Mouse (Mus musculus) neural tube, embryonic 13.5 days (tissue): ENCODE measurements at regions not wholly inside any gene's neighbourhood (a gene's known extent, or its start where the extent isn't known, plus 50 kb on each side); places are given as distances from the start of the nearest gene placed in this dataset.

Experiments
- ATAC-seq: fragments of 200-750 bp; cut with Nextera tagmentation; 2 replicates; pipeline ENCODE4 v1.8.0; 2017; ENCODE audit warnings: low read depth, mild to moderate bottlenecking, moderate TSS enrichment, moderate library complexity
- H3K27ac ChIP-seq: fragments of 300-500 bp; sonication (generic); replicated peaks from 2 replicates; pipeline ENCODE4 v1.5.1; 2015; ENCODE audit warnings: moderate library complexity, mild to moderate bottlenecking, inconsistent platforms
- H3K27me3 ChIP-seq: fragments of 300-500 bp; sonication (generic); 2 replicates; pipeline ENCODE4 v1.6.1; 2015; ENCODE audit warnings: mild to moderate bottlenecking, inconsistent platforms
- H3K36me3 ChIP-seq: fragments of 300-500 bp; sonication (generic); 2 replicates; pipeline ENCODE4 v1.6.1; 2015; ENCODE audit warnings: mild to moderate bottlenecking, inconsistent platforms
- H3K4me1 ChIP-seq: fragments of 300-500 bp; sonication (generic); replicated peaks from 2 replicates; pipeline ENCODE4 v1.6.1; 2015; ENCODE audit warnings: inconsistent platforms
- H3K4me2 ChIP-seq: fragments of 300-500 bp; sonication (generic); 2 replicates; pipeline ENCODE4 v1.6.1; 2015; ENCODE audit warnings: inconsistent platforms, mild to moderate bottlenecking, moderate library complexity
- H3K4me3 ChIP-seq: fragments of 300-500 bp; sonication (generic); 2 replicates; pipeline ENCODE4 v1.5.1; 2015; ENCODE audit warnings: mild to moderate bottlenecking, inconsistent platforms
- H3K9ac ChIP-seq: fragments of 300-500 bp; sonication (generic); 2 replicates; pipeline ENCODE4 v1.6.1; 2015; ENCODE audit warnings: moderate library complexity, mild to moderate bottlenecking, inconsistent platforms
- H3K9me3 ChIP-seq: fragments of 300-500 bp; sonication (generic); 2 replicates; pipeline ENCODE4 v1.6.1; 2016; ENCODE audit warnings: inconsistent platforms
- WGBS: fragments of 180-500 bp; shearing (Covaris S2); methylation state at CpG from one replicate; pipeline ENCODE4 v1.1.7; 2015; 5-methylcytosine and 5-hydroxymethylcytosine counted together

GRCm38 (mm10) chr9:23651300-23651699 is 428.4 kb downstream of the Bmper start:
- WGBS, result 85% methylated on average over 2 of the region's 2 CpGs
- no peak for ATAC-seq

GRCm38 (mm10) chr9:23653086-23653485 is 430.2 kb downstream of the Bmper start:
- H3K4me1 ChIP-seq, result no peaks in the 10 kb centered on the region
- no peaks in the 10 kb centered on the region for H3K27me3 ChIP-seq
- H3K4me3 ChIP-seq, result no peak overlapping the region
- no peaks in the 10 kb centered on the region for H3K36me3 ChIP-seq
- H3K9ac ChIP-seq, result no peak overlapping the region
- ATAC-seq, result no peak
- H3K4me2 ChIP-seq, result no peak overlapping the region
- H3K27ac ChIP-seq, result no peak overlapping the region
- 83% methylated on average over 2 of the region's 2 CpGs for WGBS
- H3K9me3 ChIP-seq, result no peaks in the 10 kb centered on the region

More at GRCm38 (mm10) chr9:23651300-23651699, 428.4 kb downstream of the Bmper start:
- Histone ChIP-seq H3K27ac (no peak overlapping the region), H3K4me1 (no peaks in the 10 kb centered on the region), H3K9me3 (no peaks in the 10 kb centered on the region), H3K4me3 (no peak overlapping the region), H3K4me2 (no peak overlapping the region), H3K36me3 (no peaks in the 10 kb centered on the region), H3K9ac (no peak overlapping the region), H3K27me3 (no peaks in the 10 kb centered on the region)

DNA sequence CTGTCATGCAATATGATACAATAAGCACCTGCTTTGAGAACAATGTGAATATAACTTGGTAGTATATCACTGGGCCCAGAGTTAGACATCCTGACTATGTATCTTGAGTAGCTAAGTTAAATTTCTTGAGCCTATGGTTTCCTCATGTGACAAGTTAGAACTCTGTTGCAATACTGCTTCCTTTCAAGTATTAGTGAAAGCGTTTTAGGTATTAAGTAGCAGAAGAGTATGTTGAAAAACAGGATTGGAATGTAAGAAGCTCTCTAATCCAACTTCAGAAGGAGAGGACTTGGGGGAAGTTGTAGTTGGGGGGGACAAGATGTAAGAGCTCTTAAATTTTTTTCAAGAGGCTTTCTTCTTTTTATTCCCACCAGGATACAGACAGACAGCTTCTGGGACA is 431.9 kb downstream of the Bmper start:
- H3K4me1 ChIP-seq, result no peaks in the 10 kb centered on the region
- no peak overlapping the region for H3K9ac ChIP-seq
- ATAC-seq, result no peak
- no peaks in the 10 kb centered on the region for H3K27me3 ChIP-seq
- no peak overlapping the region for H3K4me2 ChIP-seq
- H3K9me3 ChIP-seq, result no peaks in the 10 kb centered on the region
- WGBS, result 88% methylated on average over 1 of the region's 1 CpGs
- no peak overlapping the region for H3K4me3 ChIP-seq
- no peak overlapping the region for H3K27ac ChIP-seq
- H3K36me3 ChIP-seq, result no peaks in the 10 kb centered on the region

- H3K27me3 ChIP-seq, result no peaks in the 10 kb centered on the region
- no peaks in the 10 kb centered on the region for H3K36me3 ChIP-seq
- H3K4me3 ChIP-seq, result no peak overlapping the region
- H3K9ac ChIP-seq, result no peak overlapping the region
- no peak for ATAC-seq
- 0 out of 2 replicates have a peak, but pooled peaks cover 4% of the 10 kb centered on the region for H3K4me1 ChIP-seq
- no peak overlapping the region for H3K27ac ChIP-seq
- no peak overlapping the region for H3K4me2 ChIP-seq
- no peaks in the 10 kb centered on the region for H3K9me3 ChIP-seq
Observed at GRCm38 (mm10) chr9:23665960-23666359, 431.8 kb upstream of the Npsr1 start.

GRCm38 (mm10) chr9:23669230-23669629 is 428.6 kb upstream of the Npsr1 start:
- no peak for ATAC-seq
- H3K27me3 ChIP-seq, result no peaks in the 10 kb centered on the region
- WGBS, result 86% methylated on average over 4 of the region's 4 CpGs

GRCm38 (mm10) chr9:23670642-23671041 is 427.2 kb upstream of the Npsr1 start:
- no peak overlapping the region for H3K9ac ChIP-seq
- no peak overlapping the region for H3K4me2 ChIP-seq
- 25% methylated on average over 5 of the region's 5 CpGs for WGBS
- H3K4me3 ChIP-seq, result no peak overlapping the region
- H3K27ac ChIP-seq, result no peak overlapping the region
- no peaks in the 10 kb centered on the region for H3K27me3 ChIP-seq
- 0 out of 2 replicates have a peak, but pooled peaks cover 4% of the 10 kb centered on the region for H3K4me1 ChIP-seq
- H3K36me3 ChIP-seq, result no peaks in the 10 kb centered on the region
- H3K9me3 ChIP-seq, result no peaks in the 10 kb centered on the region
- ATAC-seq, result no peak

More at GRCm38 (mm10) chr9:23669230-23669629, 428.6 kb upstream of the Npsr1 start:
- H3K36me3 ChIP-seq, result no peaks in the 10 kb centered on the region
- H3K9ac ChIP-seq, result no peak overlapping the region
- no peaks in the 10 kb centered on the region for H3K9me3 ChIP-seq
- H3K4me2 ChIP-seq, result no peak overlapping the region
- no peak overlapping the region for H3K27ac ChIP-seq
- H3K4me1 ChIP-seq, result 0 out of 2 replicates have a peak, but pooled peaks cover 4% of the 10 kb centered on the region
- H3K4me3 ChIP-seq, result no peak overlapping the region

- Histone ChIP-seq H3K4me1 (0 out of 2 replicates have a peak, but pooled peaks cover 4% of the 10 kb centered on the region), H3K9me3 (no peaks in the 10 kb centered on the region), H3K36me3 (no peaks in the 10 kb centered on the region), H3K9ac (no peak overlapping the region), H3K27me3 (no peaks in the 10 kb centered on the region), H3K4me2 (no peak overlapping the region), H3K4me3 (no peak overlapping the region), H3K27ac (no peak overlapping the region)
- over 99% methylated on average over 4 of the region's 4 CpGs for WGBS
- ATAC-seq, result no peak
Observed at GRCm38 (mm10) chr9:23673347-23673860, 424.4 kb upstream of the Npsr1 start.

- no peak for ATAC-seq
- Histone ChIP-seq H3K4me1 (0 out of 2 replicates have a peak, but pooled peaks cover 4% of the 10 kb centered on the region), H3K27me3 (no peaks in the 10 kb centered on the region), H3K4me3 (no peak overlapping the region), H3K4me2 (no peak overlapping the region), H3K9ac (no peak overlapping the region), H3K9me3 (no peaks in the 10 kb centered on the region), H3K27ac (no peak overlapping the region), H3K36me3 (no peaks in the 10 kb centered on the region)
- WGBS, result 45% methylated on average over 8 of the region's 8 CpGs
Observed at GRCm38 (mm10) chr9:23674833-23675232, 423.0 kb upstream of the Npsr1 start.

GRCm38 (mm10) chr9:23689456-23689855 is 408.3 kb upstream of the Npsr1 start:
- H3K27me3 ChIP-seq, result no peaks in the 10 kb centered on the region
- ATAC-seq, result no peak
- H3K9ac ChIP-seq, result no peak overlapping the region
- H3K4me2 ChIP-seq, result no peak overlapping the region
- no peaks in the 10 kb centered on the region for H3K9me3 ChIP-seq
- no peak overlapping the region for H3K27ac ChIP-seq
- no peak overlapping the region for H3K4me3 ChIP-seq
- no peaks in the 10 kb centered on the region for H3K36me3 ChIP-seq
- peaks cover 10% of the 10 kb centered on the region; the same call in 1 of the 2 replicates for H3K4me1 ChIP-seq

GRCm38 (mm10) chr9:23692768-23693441 is 404.9 kb upstream of the Npsr1 start:
- Histone ChIP-seq H3K4me3 (no peak overlapping the region), H3K4me2 (no peak overlapping the region), H3K9me3 (no peaks in the 10 kb centered on the region), H3K27me3 (no peaks in the 10 kb centered on the region), H3K27ac (no peak overlapping the region), H3K36me3 (no peaks in the 10 kb centered on the region), H3K4me1 (peaks cover 10% of the 10 kb centered on the region; the same call in 1 of the 2 replicates), H3K9ac (no peak overlapping the region)
- peak; percentile 36; the same call in 1 of the 2 replicates for ATAC-seq
- WGBS, result 39% methylated on average over 8 of the region's 8 CpGs

DNA sequence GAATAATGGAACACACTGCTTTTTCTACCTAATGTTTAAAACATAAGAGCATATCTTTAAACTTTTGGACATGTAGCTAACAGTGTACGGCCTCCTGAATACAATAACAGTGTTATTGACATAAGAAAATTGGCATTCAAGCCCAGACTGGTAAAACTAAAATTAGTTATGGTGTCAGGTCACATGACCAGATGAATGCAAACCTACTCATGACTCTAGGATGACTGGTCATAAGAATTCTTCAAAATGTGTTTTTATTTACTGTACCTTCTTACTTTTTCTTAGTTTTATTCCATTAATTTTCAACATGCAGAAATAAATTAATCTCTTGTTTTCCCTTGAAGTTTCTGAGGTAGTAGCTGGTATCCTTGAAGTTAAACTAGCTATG is 404.4 kb upstream of the Npsr1 start:
- no peaks in the 10 kb centered on the region for H3K27me3 ChIP-seq
- ATAC-seq, result no peak; the same call in 1 of the 2 replicates
- 38% methylated on average over 1 of the region's 1 CpGs for WGBS
- no peaks in the 10 kb centered on the region for H3K36me3 ChIP-seq
- H3K4me2 ChIP-seq, result no peak overlapping the region
- no peaks in the 10 kb centered on the region for H3K9me3 ChIP-seq
- H3K27ac ChIP-seq, result no peak overlapping the region
- H3K9ac ChIP-seq, result no peak overlapping the region
- peaks cover 10% of the 10 kb centered on the region; the same call in 1 of the 2 replicates for H3K4me1 ChIP-seq
- no peak overlapping the region for H3K4me3 ChIP-seq

GRCm38 (mm10) chr9:23694481-23694880 is 403.3 kb upstream of the Npsr1 start:
- Histone ChIP-seq H3K27ac (no peak overlapping the region), H3K9me3 (no peaks in the 10 kb centered on the region), H3K4me1 (peaks cover 10% of the 10 kb centered on the region; the same call in 1 of the 2 replicates), H3K27me3 (no peaks in the 10 kb centered on the region), H3K4me3 (no peak overlapping the region), H3K4me2 (no peak overlapping the region), H3K36me3 (no peaks in the 10 kb centered on the region), H3K9ac (no peak overlapping the region)
- no peak for ATAC-seq
- 75% methylated on average over 2 of the region's 2 CpGs for WGBS

DNA sequence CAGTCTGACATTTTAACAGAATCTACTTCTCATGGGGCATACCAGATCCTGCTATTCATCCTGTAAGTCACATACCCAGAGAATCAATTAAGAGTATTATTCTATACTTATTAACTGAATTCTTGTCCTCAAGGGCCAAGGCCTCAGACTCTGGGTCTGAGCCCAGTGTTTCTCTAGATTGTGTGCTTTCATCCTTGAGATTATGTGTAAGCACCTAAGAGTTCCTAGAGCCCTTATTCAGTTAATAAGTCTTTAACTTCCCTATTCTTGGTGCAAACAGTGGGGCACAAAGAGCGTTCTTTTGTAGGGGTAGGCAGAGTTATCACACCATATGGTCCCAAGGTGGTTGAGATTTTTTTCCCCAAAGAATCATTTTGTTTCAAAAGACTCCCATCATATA is 397.2 kb upstream of the Npsr1 start:
- WGBS, result 74% methylated on average over 1 of the region's 1 CpGs
- no peak for ATAC-seq

More for the DNA sequence above, 397.2 kb upstream of the Npsr1 start:
- H3K4me3 ChIP-seq, result no peak overlapping the region
- no peak overlapping the region for H3K27ac ChIP-seq
- H3K4me2 ChIP-seq, result no peak overlapping the region
- no peaks in the 10 kb centered on the region for H3K27me3 ChIP-seq
- no peak overlapping the region for H3K9ac ChIP-seq
- no peaks in the 10 kb centered on the region for H3K4me1 ChIP-seq
- H3K9me3 ChIP-seq, result no peaks in the 10 kb centered on the region
- no peaks in the 10 kb centered on the region for H3K36me3 ChIP-seq
